Mouse (Mus musculus) heart, postnatal 0 days (tissue): Measurements from ENCODE around the gene Phldb3.

Experiments used
- CTCF ChIP-seq: IDR thresholded peaks from 2 replicates; pipeline ENCODE4 v1.5.1; 2016; ENCODE audit warnings: antibody characterized with exemption, control low read depth, low read depth
- EP300 ChIP-seq: IDR thresholded peaks from 2 replicates; pipeline ENCODE4 v1.6.1; 2016; ENCODE audit warnings: antibody characterized with exemption, low read depth

DNA sequence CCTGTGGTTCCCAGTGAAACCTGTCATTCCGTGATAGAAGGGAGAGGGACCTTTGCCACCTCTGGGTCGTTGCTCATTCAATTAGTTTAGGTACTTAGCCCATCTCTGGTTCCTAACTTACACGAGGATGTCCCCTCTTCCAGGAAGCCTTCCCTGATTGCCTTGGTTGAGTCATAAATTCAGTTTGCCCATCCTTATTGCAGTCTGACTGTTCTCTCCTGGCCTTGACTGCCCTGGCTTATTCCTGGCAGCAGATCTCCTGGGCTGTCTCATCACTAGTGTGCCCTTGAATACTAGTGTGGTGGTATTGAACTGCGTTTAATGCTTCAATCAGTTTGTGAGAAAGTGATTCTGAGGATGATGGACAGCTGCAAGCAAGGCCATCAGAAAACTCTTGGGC, 19.1 kb downstream of the Phldb3 start:
- TF ChIP-seq CTCF = no peak
- no peak for TF ChIP-seq EP300
